Mouse (Mus musculus) right cerebral cortex, postnatal 10 days (tissue): Measurements from ENCODE around the gene Ttll4.

Experiments used
- DNase-seq, 2 experiments: peaks; one replicate each; pipeline ENCODE4 v3.0.0; 2021; ENCODE audit warnings: low spot score in 2 of 2

The Ttll4 gene

DNA sequence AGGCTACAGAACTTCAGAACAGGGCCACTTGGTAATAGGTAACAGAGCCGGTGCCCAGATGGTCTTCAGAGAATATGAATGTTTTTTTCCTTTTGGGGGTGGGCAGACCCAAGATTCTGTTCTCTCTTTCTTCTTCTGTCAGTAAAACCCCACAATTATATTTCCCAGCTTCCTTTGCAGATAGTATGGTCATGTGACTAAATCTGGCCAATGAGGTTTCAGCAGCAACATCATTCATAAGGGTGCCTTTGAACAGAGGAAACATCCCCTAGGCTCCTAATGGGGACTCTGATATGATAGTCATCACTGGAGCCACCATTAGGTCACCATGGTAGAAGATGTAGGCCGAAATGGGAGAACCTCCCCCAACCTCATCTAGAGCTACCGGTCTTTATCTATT is 91.3 kb downstream of the Ttll4 start:
- no peak for DNase-seq
